Mouse (Mus musculus) hindbrain, embryonic 11.5 days (tissue): ENCODE measurements around the gene Cwc27. TPM values are rescaled to one million over a fixed set of nuclear protein-coding genes. Genes with fewer than 3 reads are reported as not detected.

Experiments
- ATAC-seq: fragments of 200-750 bp; cut with Nextera tagmentation; 2 replicates; pipeline ENCODE4 v1.8.0; 2017; ENCODE audit warnings: mild to moderate bottlenecking, moderate TSS enrichment, moderate library complexity; ENCODE audit not compliant: low FRiP score
- DNase-seq: peaks from one replicate; pipeline ENCODE4 v3.0.0-alpha.2; 2015; ENCODE audit warnings: low spot score
- H3K27ac ChIP-seq: fragments of 300-500 bp; sonication (generic); 2 replicates; pipeline ENCODE4 v1.5.1; 2014; ENCODE audit warnings: mild to moderate bottlenecking, low read depth, low read length
- H3K27me3 ChIP-seq: fragments of 300-500 bp; sonication (generic); 2 replicates; pipeline ENCODE4 v1.6.1; 2014; ENCODE audit warnings: mild to moderate bottlenecking, low read length, moderate library complexity, mixed read lengths; ENCODE audit not compliant: control insufficient read depth, insufficient read depth
- H3K36me3 ChIP-seq: fragments of 300-500 bp; sonication (generic); 2 replicates; pipeline ENCODE4 v1.6.1; 2014; ENCODE audit warnings: mild to moderate bottlenecking, low read length, moderate library complexity, mixed read lengths; ENCODE audit not compliant: control insufficient read depth, insufficient read depth
- H3K4me1 ChIP-seq: fragments of 300-500 bp; sonication (generic); replicated peaks from 2 replicates; pipeline ENCODE4 v1.6.1; 2014; ENCODE audit warnings: low read length, mixed read lengths; ENCODE audit not compliant: control insufficient read depth, insufficient read depth
- H3K4me2 ChIP-seq: fragments of 300-500 bp; sonication (generic); replicated peaks from 2 replicates; pipeline ENCODE4 v1.6.1; 2014; ENCODE audit warnings: mild to moderate bottlenecking, low read depth, low read length
- H3K4me3 ChIP-seq: fragments of 300-500 bp; sonication (generic); 2 replicates; pipeline ENCODE4 v1.5.1; 2014; ENCODE audit warnings: low read depth, low read length
- H3K9ac ChIP-seq: fragments of 300-500 bp; sonication (generic); 2 replicates; pipeline ENCODE4 v1.6.1; 2014; ENCODE audit warnings: low read depth, low read length
- H3K9me3 ChIP-seq: fragments of 300-500 bp; sonication (generic); 2 replicates; pipeline ENCODE4 v1.6.1; 2016; ENCODE audit warnings: low read length; ENCODE audit not compliant: control insufficient read depth
- WGBS: fragments of 180-500 bp; shearing (Covaris S2); extraction: QIAGEN DNeasy Blood & Tissue Kit; methylation state at CpG from one replicate; pipeline ENCODE4 v1.1.7; 2014; 5-methylcytosine and 5-hydroxymethylcytosine counted together
- polyA plus RNA-seq: library from polyadenylated mRNA; unstranded; fragments of >200 nt; fragmentation: Nextera tagmentation; extraction: Ambion mirVana; gene quantifications from 2 replicates; pipeline ENCODE4 v1.2.1, GENCODE M21; 2014

Cwc27 gene
- polyA plus RNA-seq, 1 experiment from 2014 or later = 33.5 TPM

DNA sequence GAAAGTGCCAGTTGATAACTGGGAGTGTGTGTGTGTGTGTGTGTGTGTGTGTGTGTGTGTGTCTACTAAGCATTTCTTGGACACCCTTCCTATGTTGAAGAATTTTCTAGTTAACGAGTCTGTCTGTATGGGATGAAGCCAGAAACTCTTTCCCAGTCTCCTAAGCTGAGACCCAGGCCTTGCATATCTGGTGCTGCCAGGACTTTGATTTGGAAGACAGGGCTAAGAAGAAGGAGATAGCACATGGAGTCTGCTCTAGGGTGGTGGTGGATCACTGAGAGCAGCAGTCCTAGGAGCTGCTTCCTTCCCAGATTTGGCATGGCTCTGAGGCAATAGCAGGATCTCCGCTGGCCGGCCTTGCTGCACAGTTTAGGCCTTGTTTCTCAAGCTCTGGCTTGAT is 215.2 kb downstream of the Cwc27 start:
- no peak for ATAC-seq
- H3K4me3 ChIP-seq = no peak overlapping the region
- no peak for DNase-seq
- no peaks in the 10 kb centered on the region for H3K9me3 ChIP-seq
- no peak overlapping the region for H3K27ac ChIP-seq
- H3K4me2 ChIP-seq = no peak overlapping the region
- H3K36me3 ChIP-seq = no peaks in the 10 kb centered on the region
- no peak overlapping the region for H3K9ac ChIP-seq
- WGBS = 90% methylated on average over 3 of the region's 3 CpGs
- no peaks in the 10 kb centered on the region for H3K4me1 ChIP-seq
- H3K27me3 ChIP-seq = no peaks in the 10 kb centered on the region

DNA sequence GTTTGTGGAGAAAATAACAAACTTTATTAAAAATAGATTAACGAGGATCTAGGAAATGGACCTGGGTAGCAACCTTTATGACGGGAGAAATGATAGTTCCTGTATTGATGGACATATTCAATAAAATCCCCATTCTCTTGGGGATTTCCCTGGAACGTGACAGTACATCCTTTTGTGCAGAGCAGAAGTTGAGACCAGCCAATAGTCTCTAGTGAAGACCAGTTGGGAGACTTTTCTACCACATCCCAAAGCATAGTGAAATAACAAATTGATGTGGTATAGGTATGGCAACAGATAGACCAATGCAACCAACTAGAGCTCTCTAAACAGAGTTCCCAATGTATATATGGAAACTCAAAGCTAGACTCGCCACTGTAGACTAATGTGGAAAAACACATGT is 220.7 kb downstream of the Cwc27 start:
- Histone ChIP-seq H3K27ac (no peak overlapping the region), H3K4me1 (no peaks in the 10 kb centered on the region), H3K9ac (no peak overlapping the region), H3K36me3 (no peaks in the 10 kb centered on the region), H3K9me3 (no peaks in the 10 kb centered on the region), H3K27me3 (no peaks in the 10 kb centered on the region), H3K4me2 (no peak overlapping the region), H3K4me3 (no peak overlapping the region)
- no peak for ATAC-seq
- DNase-seq = no peak
- 82% methylated on average over 4 of the region's 4 CpGs for WGBS

DNA sequence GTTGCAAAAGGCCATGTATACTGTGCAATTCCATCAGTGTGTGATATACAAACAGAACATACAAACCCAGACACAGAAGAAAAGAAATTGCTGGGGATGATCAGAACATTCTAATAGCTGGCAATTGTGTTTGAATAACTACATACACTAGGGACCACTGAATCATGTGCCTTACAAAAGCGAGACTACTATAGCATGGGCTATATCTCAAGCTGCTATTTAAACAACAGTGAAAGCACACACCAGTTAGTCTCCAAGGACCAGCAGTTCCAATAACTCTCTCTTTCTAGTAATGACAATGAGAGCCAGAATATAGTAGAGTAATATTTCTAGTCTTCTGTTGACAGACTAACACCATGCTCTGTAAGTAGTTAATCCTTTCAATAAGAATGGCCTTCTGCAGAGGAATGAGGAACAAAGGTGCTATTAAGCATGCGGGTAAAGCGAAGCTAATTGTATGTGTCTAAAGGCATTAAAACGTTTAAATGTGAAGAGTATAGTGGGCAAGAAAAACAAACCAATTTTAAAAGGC is 222.1 kb downstream of the Cwc27 start:
- ATAC-seq = no peak
- WGBS = 75% methylated on average over 4 of the region's 4 CpGs

DNA sequence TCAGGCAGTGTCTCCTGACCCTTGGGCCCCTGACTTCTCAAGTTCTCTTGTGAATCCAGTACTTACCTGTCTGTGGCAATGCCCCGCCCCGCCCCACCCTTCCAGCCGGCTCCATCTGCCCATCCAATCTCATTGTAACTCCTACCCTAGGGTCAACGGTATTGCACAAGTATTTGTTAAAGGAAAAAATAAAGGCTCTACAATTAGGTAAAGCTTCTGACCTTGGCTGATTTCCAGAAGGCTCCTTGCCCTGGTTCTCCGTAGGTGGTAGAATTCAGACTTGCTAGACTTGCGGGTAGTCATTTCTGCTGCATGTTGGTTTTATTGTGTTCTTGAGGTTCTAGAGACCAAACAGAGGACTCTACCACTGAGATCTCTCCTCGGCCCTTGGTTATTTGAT is 226.0 kb downstream of the Cwc27 start:
- no peak for DNase-seq
- no peak overlapping the region for H3K4me2 ChIP-seq
- H3K9ac ChIP-seq = no peak overlapping the region
- no peaks in the 10 kb centered on the region for H3K4me1 ChIP-seq
- H3K36me3 ChIP-seq = no peaks in the 10 kb centered on the region
- no peak for ATAC-seq
- 90% methylated on average over 7 of the region's 7 CpGs for WGBS
- no peaks in the 10 kb centered on the region for H3K9me3 ChIP-seq
- H3K27ac ChIP-seq = no peak overlapping the region
- no peaks in the 10 kb centered on the region for H3K27me3 ChIP-seq
- H3K4me3 ChIP-seq = no peak overlapping the region

More for the DNA sequence above, 222.1 kb downstream of the Cwc27 start:
- H3K27ac ChIP-seq = no peak overlapping the region
- no peaks in the 10 kb centered on the region for H3K9me3 ChIP-seq
- H3K4me3 ChIP-seq = no peak overlapping the region
- H3K4me1 ChIP-seq = no peaks in the 10 kb centered on the region
- H3K27me3 ChIP-seq = no peaks in the 10 kb centered on the region
- no peak for DNase-seq
- no peak overlapping the region for H3K9ac ChIP-seq
- no peaks in the 10 kb centered on the region for H3K36me3 ChIP-seq
- no peak overlapping the region for H3K4me2 ChIP-seq

DNA sequence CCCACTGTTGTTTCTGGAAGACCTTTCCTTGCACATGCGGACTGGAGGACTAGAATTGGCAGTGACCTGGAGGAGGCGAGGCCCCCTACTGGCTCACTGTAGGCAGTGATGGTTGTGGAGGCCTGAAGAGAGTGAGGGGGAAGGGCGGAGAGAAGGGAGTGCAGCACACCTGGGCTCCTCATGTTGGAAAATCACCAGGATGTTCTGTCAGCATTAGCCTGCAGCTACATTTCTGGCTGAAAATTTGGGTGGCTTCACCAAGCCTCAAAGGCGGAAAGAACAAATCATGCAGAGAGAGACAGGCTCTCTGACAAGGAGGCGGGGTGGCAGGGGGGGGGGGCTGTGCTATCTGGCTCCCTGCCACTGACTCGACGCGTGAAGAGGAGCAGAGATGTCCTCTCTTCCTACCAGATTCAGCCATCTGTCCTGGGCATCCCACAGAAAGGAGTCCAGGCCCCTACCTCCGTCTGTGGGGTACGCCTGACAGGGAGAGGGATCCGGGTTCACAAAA is 226.8 kb downstream of the Cwc27 start:
- H3K4me1 ChIP-seq = no peaks in the 10 kb centered on the region
- DNase-seq = no peak
- WGBS = 49% methylated on average over 11 of the region's 11 CpGs

DNA sequence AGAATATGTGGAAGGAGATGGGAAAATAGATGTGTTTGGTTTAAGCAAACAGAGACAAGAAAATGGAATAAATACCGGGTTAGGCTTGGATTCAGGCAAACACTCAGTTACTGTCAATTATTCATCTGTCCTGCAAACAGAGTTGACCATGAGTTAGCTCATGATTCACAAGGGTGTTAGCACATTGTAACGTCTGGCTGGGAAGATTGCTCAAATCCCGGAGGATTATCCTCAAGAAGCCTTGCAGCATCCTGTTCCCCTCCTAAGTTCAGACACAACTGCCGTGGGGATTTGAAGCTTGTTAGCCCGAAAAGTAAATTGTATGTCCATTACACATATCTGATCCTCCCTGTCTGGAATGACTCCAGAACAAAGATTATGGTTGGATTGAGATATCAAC is 228.6 kb downstream of the Cwc27 start:
- no peak for ATAC-seq

More for the DNA sequence above, 226.8 kb downstream of the Cwc27 start:
- H3K9me3 ChIP-seq = no peaks in the 10 kb centered on the region
- H3K36me3 ChIP-seq = no peaks in the 10 kb centered on the region
- H3K4me2 ChIP-seq = no peak overlapping the region
- H3K4me3 ChIP-seq = no peak overlapping the region
- H3K9ac ChIP-seq = no peak overlapping the region
- H3K27ac ChIP-seq = no peak overlapping the region
- H3K27me3 ChIP-seq = no peaks in the 10 kb centered on the region
- ATAC-seq = 0 out of 2 replicates have a peak, but pooled peaks have one; percentile 39

More for the DNA sequence above, 228.6 kb downstream of the Cwc27 start:
- Histone ChIP-seq H3K4me1 (no peaks in the 10 kb centered on the region), H3K9ac (no peak overlapping the region), H3K36me3 (no peaks in the 10 kb centered on the region), H3K27ac (no peak overlapping the region), H3K27me3 (no peaks in the 10 kb centered on the region), H3K9me3 (no peaks in the 10 kb centered on the region), H3K4me2 (no peak overlapping the region), H3K4me3 (no peak overlapping the region)
- no peak for DNase-seq
- WGBS = 81% methylated on average over 5 of the region's 5 CpGs

Other genes with a start within 250 kb of the Cwc27 start
- gene Srek1ip1, start 24.7 kb downstream of the Cwc27 start, polyA plus RNA-seq = 17.8 and 19.7 TPM in 2 replicates
- gene Shisal2b, start 46.8 kb upstream of the Cwc27 start, polyA plus RNA-seq = 0.20 TPM in 1 of 2 replicates, not detected in the other
- 1.6 and 2.3 TPM in 2 replicates for gene Rgs7bp, start 237.8 kb upstream of the Cwc27 start, polyA plus RNA-seq